Mouse (Mus musculus) erythroblast, adult 5-6 weeks (primary cell): ENCODE measurements at regions not wholly inside any gene's neighbourhood (a gene's known extent, or its start where the extent isn't known, plus 50 kb on each side); places are given as distances from the start of the nearest gene placed in this dataset.

Experiments
- ATAC-seq: replicated peaks from 2 replicates; pipeline ENCODE4 v1.8.0; 2016; ENCODE audit warnings: moderate number of reproducible peaks, mild to moderate bottlenecking, moderate TSS enrichment, inconsistent platforms; ENCODE audit not compliant: poor library complexity, low FRiP score, severe bottlenecking

GRCm38 (mm10) chr4:153068484-153069033 lies 414.1 kb downstream of the Ajap1 start:
- ATAC-seq = no peak

GRCm38 (mm10) chr4:153064021-153064605 lies 418.5 kb downstream of the Ajap1 start:
- no peak for ATAC-seq

GRCm38 (mm10) chr4:153063402-153063801 lies 419.2 kb downstream of the Ajap1 start:
- no peak for ATAC-seq

- ATAC-seq = no peak
These were observed 424.5 kb downstream of the Ajap1 start for GRCm38 (mm10) chr4:153058152-153058551.

- no peak for ATAC-seq
These were observed 458.9 kb downstream of the Ajap1 start for GRCm38 (mm10) chr4:153023711-153024110.

GRCm38 (mm10) chr4:153019211-153019610 lies 463.4 kb downstream of the Ajap1 start:
- ATAC-seq = no peak

GRCm38 (mm10) chr4:153018138-153018921 lies 464.3 kb downstream of the Ajap1 start:
- ATAC-seq = no peak

- no peak for ATAC-seq
These were observed 464.8 kb downstream of the Ajap1 start for GRCm38 (mm10) chr4:153017816-153018137.

GRCm38 (mm10) chr4:153003338-153003737 lies 479.3 kb downstream of the Ajap1 start:
- no peak for ATAC-seq

GRCm38 (mm10) chr4:153002516-153002915 lies 480.1 kb downstream of the Ajap1 start:
- no peak for ATAC-seq

GRCm38 (mm10) chr4:153001761-153002160 lies 480.9 kb downstream of the Ajap1 start:
- ATAC-seq = no peak

- no peak for ATAC-seq
These were observed 483.1 kb downstream of the Ajap1 start for GRCm38 (mm10) chr4:152999526-152999925.

- ATAC-seq = no peak
These were observed 485.4 kb downstream of the Ajap1 start for GRCm38 (mm10) chr4:152997251-152997650.

GRCm38 (mm10) chr4:152996641-152997040 lies 486.0 kb downstream of the Ajap1 start:
- no peak for ATAC-seq

GRCm38 (mm10) chr4:152995052-152995595 lies 487.5 kb downstream of the Ajap1 start:
- ATAC-seq = no peak

GRCm38 (mm10) chr4:152994206-152994605 lies 488.4 kb downstream of the Ajap1 start:
- ATAC-seq = no peak

- no peak for ATAC-seq
These were observed 492.3 kb downstream of the Ajap1 start for GRCm38 (mm10) chr4:152990266-152990665.

- ATAC-seq = no peak
These were observed 494.9 kb downstream of the Ajap1 start for GRCm38 (mm10) chr4:152987726-152988125.

- no peak for ATAC-seq
These were observed 497.5 kb upstream of the Kcnab2 start for GRCm38 (mm10) chr4:152975012-152975675.

GRCm38 (mm10) chr4:152963001-152963400 lies 485.3 kb upstream of the Kcnab2 start:
- ATAC-seq = no peak

- ATAC-seq = no peak
These were observed 484.5 kb upstream of the Kcnab2 start for GRCm38 (mm10) chr4:152962165-152962564.
